Mouse (Mus musculus): Measurements from ENCODE around the gene Olfr823.

DNA sequence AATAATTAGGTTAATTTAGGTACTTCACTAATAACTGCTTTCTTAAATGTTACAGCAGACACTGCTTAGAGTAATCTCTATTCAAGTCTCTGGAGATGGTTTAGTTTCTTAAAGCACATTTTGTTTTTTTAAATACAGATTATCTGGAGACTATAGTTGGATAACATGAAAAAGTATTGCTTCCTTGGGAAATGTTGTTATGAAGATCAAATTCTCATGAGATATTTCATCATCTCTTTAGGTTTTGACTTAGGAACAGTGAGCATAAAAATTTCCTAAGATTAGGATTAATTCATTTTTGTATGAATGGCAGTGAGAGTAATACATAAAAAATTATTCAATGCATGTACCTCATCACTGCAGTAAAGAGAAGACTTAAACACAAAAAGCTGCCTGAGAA is 44.3 kb downstream of the Olfr823 start, which contains the start of gene Olfr822:
- no peak for TF ChIP-seq CTCF (IDR thresholded peaks at IDR 0.05; ENCODE audit: low read depth)
- TF ChIP-seq EP300 (IDR thresholded peaks at IDR 0.05; ENCODE audit: low read depth), result no peak
